Mouse (Mus musculus): ENCODE measurements around the gene Dmrt3. TPM values are rescaled to one million over a fixed set of nuclear protein-coding genes. Genes with fewer than 3 reads are reported as not detected.

The Dmrt3 gene
- total and polyA plus RNA-seq, 3 experiments, result not detected

DNA sequence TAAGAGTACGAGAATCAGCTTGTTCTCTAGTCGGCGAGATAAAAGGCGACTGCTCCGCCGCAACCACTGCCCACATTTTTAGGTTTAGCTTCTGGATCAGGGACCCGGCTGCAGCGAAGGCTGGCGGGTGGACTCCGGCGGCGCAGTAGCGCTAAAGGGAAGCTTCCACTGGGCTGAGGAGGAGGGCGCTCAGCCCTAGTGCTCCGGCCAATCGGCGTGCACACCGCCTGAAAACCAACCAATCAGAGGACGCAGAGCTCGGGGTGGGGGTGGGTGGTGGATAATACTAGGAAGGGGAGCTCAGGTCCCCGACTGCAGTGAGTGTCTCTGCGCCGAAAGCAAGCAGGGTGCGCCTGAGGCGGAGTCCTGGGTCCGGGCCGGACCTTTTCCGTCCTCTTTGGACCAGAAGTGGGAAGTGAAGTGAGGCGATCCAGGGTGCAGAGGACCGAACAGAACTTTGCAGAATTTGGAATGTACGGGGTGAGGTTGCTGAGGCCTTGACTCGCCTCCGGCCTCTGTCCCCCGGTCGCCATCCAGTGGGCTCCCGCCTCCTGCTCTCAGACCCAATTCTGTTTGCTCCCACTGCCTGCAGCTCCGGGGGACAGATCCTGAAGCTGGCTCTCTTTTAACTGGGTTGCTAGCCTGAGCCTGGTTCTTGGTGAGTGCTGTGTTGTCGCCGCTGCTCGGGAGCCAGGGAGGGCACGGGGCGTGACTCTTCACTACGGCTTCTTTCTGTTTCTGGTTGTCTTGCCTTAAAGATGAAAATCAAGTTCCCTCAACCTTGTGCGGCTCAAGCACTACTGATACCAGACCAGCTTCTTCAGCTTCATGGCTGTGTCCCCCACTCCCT lies 62.2 kb downstream of the Dmrt3 start, which contains the start of gene Dmrt2:
Gene Dmrt2 (plus strand): TSS at position 311 of the 850 bp plus-strand sequence.
- Histone ChIP-seq H3K4me3 (replicated peaks in 1 of 3; ENCODE audit: low read depth in 2 of 3, low read length in 2 of 3, poor library complexity in 1 of 3) (no peak within 1 kb of the TSS), H3K27me3 (replicated peaks) (no peaks in the 10 kb centered on the region), H3K9me3 (replicated peaks; ENCODE audit: low read length) (peaks cover 5% of the 10 kb centered on the region), H3K4me1 (ENCODE audit: control insufficient read depth in 1 of 2, insufficient read depth in 2 of 2) (no peaks in the 10 kb centered on the region), H3K36me3 (replicated peaks in 1 of 2; ENCODE audit: control insufficient read depth in 1 of 2, insufficient read depth in 1 of 2, low read length in 1 of 2) (no peaks in the 10 kb centered on the region), H3K27ac (ENCODE audit: insufficient read depth, low read depth) (no peak within 1 kb of the TSS), H3K79me2 (replicated peaks; ENCODE audit: control insufficient read depth, extremely low read depth, insufficient read depth, poor library complexity, severe bottlenecking) (no peaks in the 10 kb centered on the region), H3K4me2 (ENCODE audit: insufficient read depth, low read depth, poor library complexity, severe bottlenecking) (no peak within 1 kb of the TSS), H3K9ac (ENCODE audit: insufficient read depth, low read depth) (no peak within 1 kb of the TSS)
- TF ChIP-seq RCOR1 (conservative IDR thresholded peaks at IDR 0.05; ENCODE audit: low read depth, low read length) (no peak), POLR2AphosphoS2 (IDR thresholded peaks at IDR 0.05; ENCODE audit: low read depth, low read length) (no peak), ZC3H11A (IDR thresholded peaks at IDR 0.05; ENCODE audit: low read depth, low read length) (no peak), MYC (IDR thresholded peaks at IDR 0.05; ENCODE audit: low read depth, low read length) (no peak), ZMIZ1 (IDR thresholded peaks at IDR 0.05; ENCODE audit: low read depth, low read length) (no peak)
- dilution Hi-C loops (cut with MboI; ENCODE audit: extremely low pct_ligation_motif_present, extremely low pct_unique_long_range_greater_than_20kb, low sequenced_read_pairs) (no loop called here), in situ Hi-C loops (cut with MboI; ENCODE audit: low pct_ligation_motif_present, low pct_unique_long_range_greater_than_20kb, low sequenced_read_pairs) (no loop called here)
- DNase-seq (ENCODE audit: extremely low read depth), result no peak

Other genes starting within 250 kb of the Dmrt3 start
- gene Dmrt1, start 104.7 kb upstream of the Dmrt3 start, total RNA-seq (2012; rRNA removed), result not detected in 2 replicates
- 0.24 and 0.50 TPM in 2 replicates for gene Dmrt1, start 104.7 kb upstream of the Dmrt3 start, total RNA-seq (2014; rRNA removed)
- 0.30 TPM in 1 of 2 replicates, not detected in the other for gene Dmrt1, start 104.7 kb upstream of the Dmrt3 start, polyA plus RNA-seq (2012; ENCODE audit: insufficient read length, low read depth)
- gene Dmrt2, start 62.1 kb downstream of the Dmrt3 start, total RNA-seq (2012; rRNA removed), result not detected in 2 replicates
- gene Dmrt2, start 62.1 kb downstream of the Dmrt3 start, total RNA-seq (2014; rRNA removed), result not detected in 2 replicates
- not detected in 2 replicates for gene Dmrt2, start 62.1 kb downstream of the Dmrt3 start, polyA plus RNA-seq (2012; ENCODE audit: insufficient read length, low read depth)